Mouse (Mus musculus) embryonic facial prominence, embryonic 11.5 days (tissue): ENCODE data around the gene Drosha. TPM values are rescaled to one million over a fixed set of nuclear protein-coding genes. Genes with fewer than 3 reads are reported as not detected.
"Not testable (repeated sequence)": the region's sequence is repeated elsewhere in the genome, so short reads cannot be mapped to it uniquely, and the experiment has no call there.

Experiments
- ATAC-seq: fragments of 200-750 bp; cut with Nextera tagmentation; replicated peaks from 2 replicates; pipeline ENCODE4 v1.8.0; 2017; ENCODE audit warnings: low read depth; ENCODE audit not compliant: insufficient number of reproducible peaks, low FRiP score, low TSS enrichment
- DNase-seq: peaks from one replicate; pipeline ENCODE4 v3.0.0-alpha.2; 2015; ENCODE audit warnings: low spot score
- H3K27ac ChIP-seq: fragments of 300-500 bp; sonication (generic); replicated peaks from 2 replicates; pipeline ENCODE4 v1.5.1; 2014; ENCODE audit warnings: mild to moderate bottlenecking, low read depth, low read length, control low read depth
- H3K27me3 ChIP-seq: fragments of 300-500 bp; sonication (generic); 2 replicates; pipeline ENCODE4 v1.6.1; 2014; ENCODE audit warnings: mild to moderate bottlenecking, low read length, moderate library complexity, mixed read lengths; ENCODE audit not compliant: control insufficient read depth, insufficient read depth
- H3K36me3 ChIP-seq: fragments of 300-500 bp; sonication (generic); replicated peaks from 2 replicates; pipeline ENCODE4 v1.6.1; 2014; ENCODE audit warnings: low read depth, mild to moderate bottlenecking, low read length, moderate library complexity, mixed read lengths; ENCODE audit not compliant: control insufficient read depth, insufficient read depth
- H3K4me1 ChIP-seq: fragments of 300-500 bp; sonication (generic); 2 replicates; pipeline ENCODE4 v1.6.1; 2014; ENCODE audit warnings: low read length, mixed read lengths; ENCODE audit not compliant: control insufficient read depth, insufficient read depth
- H3K4me2 ChIP-seq: fragments of 300-500 bp; sonication (generic); 2 replicates; pipeline ENCODE4 v1.6.1; 2014; ENCODE audit warnings: low read depth, mild to moderate bottlenecking, control low read depth, low read length, moderate library complexity
- H3K4me3 ChIP-seq: fragments of 300-500 bp; sonication (generic); 2 replicates; pipeline ENCODE4 v1.5.1; 2014; ENCODE audit warnings: low read depth, low read length, control low read depth
- H3K9ac ChIP-seq: fragments of 300-500 bp; sonication (generic); replicated peaks from 2 replicates; pipeline ENCODE4 v1.6.1; 2014; ENCODE audit warnings: mild to moderate bottlenecking, control low read depth, low read length
- H3K9me3 ChIP-seq: fragments of 300-500 bp; sonication (generic); replicated peaks from 2 replicates; pipeline ENCODE4 v1.6.1; 2016; ENCODE audit warnings: mild to moderate bottlenecking, low read length, inconsistent platforms, mixed read lengths; ENCODE audit not compliant: control insufficient read depth
- WGBS: fragments of 180-500 bp; shearing (Covaris S2); extraction: QIAGEN DNeasy Blood & Tissue Kit; methylation state at CpG from one replicate; pipeline ENCODE4 v1.1.7; 2014; 5-methylcytosine and 5-hydroxymethylcytosine counted together
- polyA plus RNA-seq: library from polyadenylated mRNA; unstranded; fragments of >200 nt; fragmentation: Nextera tagmentation; extraction: Ambion mirVana; gene quantifications from 2 replicates; pipeline ENCODE4 v1.2.1, GENCODE M21; 2014

The Drosha gene
- polyA plus RNA-seq, 1 experiment from 2014 or later = 79.0 TPM

- Histone ChIP-seq H3K4me2 (no peak overlapping the region), H3K9ac (no peak overlapping the region), H3K27ac (no peak overlapping the region), H3K4me3 (no peak overlapping the region), H3K4me1 (no peaks in the 10 kb centered on the region), H3K9me3 (no peaks in the 10 kb centered on the region), H3K36me3 (no peaks in the 10 kb centered on the region), H3K27me3 (no peaks in the 10 kb centered on the region)
- ATAC-seq (no peak), DNase-seq (no peak)
- 46% methylated on average over 13 of the region's 13 CpGs for WGBS
Observed at GRCm38 (mm10) chr15:12795909-12796470, 28.6 kb upstream of the Drosha start.

DNA sequence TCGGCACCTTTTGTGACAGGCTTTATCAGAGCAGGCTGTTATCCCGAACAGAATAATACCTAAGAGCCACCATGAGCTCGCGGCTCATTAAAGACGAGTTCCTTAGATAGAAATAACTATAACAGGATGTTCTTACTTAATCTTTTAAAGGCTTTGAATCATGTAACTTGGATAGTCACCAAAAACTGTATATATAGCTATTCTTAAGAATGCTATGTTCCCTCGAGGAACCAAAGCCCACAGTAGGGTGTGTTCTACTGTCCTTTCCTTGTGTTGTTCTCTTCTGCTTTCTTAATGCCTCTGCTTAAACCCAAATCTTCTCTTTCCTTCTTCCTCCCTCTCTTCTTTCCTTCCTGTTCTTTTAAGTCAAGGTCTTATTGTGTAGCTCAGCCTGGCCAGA, 26.6 kb upstream of the Drosha start:
- Histone ChIP-seq H3K27me3 (no peaks in the 10 kb centered on the region), H3K9ac (no peak overlapping the region), H3K4me2 (no peak overlapping the region), H3K9me3 (no peaks in the 10 kb centered on the region), H3K4me1 (no peaks in the 10 kb centered on the region), H3K4me3 (no peak overlapping the region), H3K27ac (no peak overlapping the region), H3K36me3 (no peaks in the 10 kb centered on the region)
- no peak for ATAC-seq
- 93% methylated on average over 6 of the region's 6 CpGs for WGBS
- DNase-seq = no peak

- 49% methylated on average over 15 of the region's 15 CpGs for WGBS
- no peak overlapping the region for H3K4me3 ChIP-seq
- H3K4me2 ChIP-seq = no peak overlapping the region
- no peak overlapping the region for H3K27ac ChIP-seq
- no peak for ATAC-seq
- no peaks in the 10 kb centered on the region for H3K36me3 ChIP-seq
- no peaks in the 10 kb centered on the region for H3K27me3 ChIP-seq
- no peak for DNase-seq
- no peak overlapping the region for H3K9ac ChIP-seq
- no peaks in the 10 kb centered on the region for H3K9me3 ChIP-seq
- H3K4me1 ChIP-seq = no peaks in the 10 kb centered on the region
Observed at GRCm38 (mm10) chr15:12800405-12801141, 24.0 kb upstream of the Drosha start.

- H3K27ac ChIP-seq, H3K4me3 ChIP-seq, H3K4me1 ChIP-seq, ATAC-seq, H3K36me3 ChIP-seq, H3K9ac ChIP-seq, H3K4me2 ChIP-seq, H3K9me3 ChIP-seq, DNase-seq, H3K27me3 ChIP-seq: not testable (repeated sequence)
- WGBS = 77% methylated on average over 2 of the region's 2 CpGs
Observed at GRCm38 (mm10) chr15:12801142-12801506, 23.5 kb upstream of the Drosha start.

- H3K4me2 ChIP-seq = no peak overlapping the region
- 83% methylated on average over 4 of the region's 4 CpGs for WGBS
- H3K27ac ChIP-seq = no peak overlapping the region
- H3K9ac ChIP-seq = no peak overlapping the region
- no peaks in the 10 kb centered on the region for H3K27me3 ChIP-seq
- H3K36me3 ChIP-seq = no peaks in the 10 kb centered on the region; the same call in 1 of the 2 replicates
- DNase-seq = no peak
- ATAC-seq = no peak
- H3K4me3 ChIP-seq = no peak overlapping the region
- H3K4me1 ChIP-seq = no peaks in the 10 kb centered on the region
- no peaks in the 10 kb centered on the region for H3K9me3 ChIP-seq
Observed at GRCm38 (mm10) chr15:12805071-12805470, 19.5 kb upstream of the Drosha start.

DNA sequence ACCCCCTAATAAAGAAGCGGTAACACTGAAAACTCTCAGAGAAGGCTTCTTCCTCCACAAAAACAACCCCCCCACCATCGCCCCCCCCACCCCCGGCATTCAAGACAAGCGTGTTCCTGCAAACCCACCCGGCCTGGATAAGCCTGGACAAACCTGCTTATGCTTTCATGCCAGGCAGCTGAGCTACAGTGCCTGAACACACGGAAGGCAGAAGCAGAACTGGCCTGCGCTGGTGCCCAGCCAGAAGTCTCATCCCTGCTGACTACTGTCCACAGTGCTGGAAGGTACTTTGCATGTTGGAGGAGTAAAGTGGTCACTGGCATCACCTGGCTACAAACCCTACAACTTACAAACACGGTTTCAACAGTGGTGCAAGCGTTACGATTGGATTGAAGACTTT, 17.5 kb upstream of the Drosha start:
- no peak overlapping the region for H3K4me3 ChIP-seq
- H3K27me3 ChIP-seq = no peaks in the 10 kb centered on the region
- H3K9me3 ChIP-seq = no peaks in the 10 kb centered on the region
- H3K36me3 ChIP-seq = peaks cover 5% of the 10 kb centered on the region
- DNase-seq = no peak
- WGBS = 95% methylated on average over 10 of the region's 10 CpGs
- H3K4me2 ChIP-seq = no peak overlapping the region
- no peak overlapping the region for H3K27ac ChIP-seq
- no peak for ATAC-seq
- H3K4me1 ChIP-seq = no peaks in the 10 kb centered on the region
- no peak overlapping the region for H3K9ac ChIP-seq

- 92% methylated on average over 6 of the region's 6 CpGs for WGBS
- H3K4me1 ChIP-seq = no peaks in the 10 kb centered on the region
- no peak for DNase-seq
- peaks cover 11% of the 10 kb centered on the region for H3K36me3 ChIP-seq
- no peak for ATAC-seq
- H3K9ac ChIP-seq = no peak overlapping the region
- no peak overlapping the region for H3K4me2 ChIP-seq
- no peaks in the 10 kb centered on the region for H3K9me3 ChIP-seq
- H3K4me3 ChIP-seq = no peak overlapping the region
- no peaks in the 10 kb centered on the region for H3K27me3 ChIP-seq
- no peak overlapping the region for H3K27ac ChIP-seq
Observed at GRCm38 (mm10) chr15:12809305-12809704, 15.3 kb upstream of the Drosha start.

GRCm38 (mm10) chr15:12812646-12813045, 12.0 kb upstream of the Drosha start:
- 96% methylated on average over 11 of the region's 11 CpGs for WGBS
- no peaks in the 10 kb centered on the region for H3K27me3 ChIP-seq
- H3K36me3 ChIP-seq = peaks cover 20% of the 10 kb centered on the region
- ATAC-seq (no peak), DNase-seq (no peak)
- H3K4me3 ChIP-seq = no peak overlapping the region
- H3K27ac ChIP-seq = no peak overlapping the region
- no peak overlapping the region for H3K9ac ChIP-seq
- no peaks in the 10 kb centered on the region for H3K9me3 ChIP-seq
- no peak overlapping the region for H3K4me2 ChIP-seq
- H3K4me1 ChIP-seq = no peaks in the 10 kb centered on the region
